Mouse (Mus musculus): ENCODE data around the gene Arhgef16. TPM values are rescaled to one million over a fixed set of nuclear protein-coding genes. Genes with fewer than 3 reads are reported as not detected.

Arhgef16 gene
- polyA plus RNA-seq, 1 experiment from 2014 or later = 0.32 TPM

DNA sequence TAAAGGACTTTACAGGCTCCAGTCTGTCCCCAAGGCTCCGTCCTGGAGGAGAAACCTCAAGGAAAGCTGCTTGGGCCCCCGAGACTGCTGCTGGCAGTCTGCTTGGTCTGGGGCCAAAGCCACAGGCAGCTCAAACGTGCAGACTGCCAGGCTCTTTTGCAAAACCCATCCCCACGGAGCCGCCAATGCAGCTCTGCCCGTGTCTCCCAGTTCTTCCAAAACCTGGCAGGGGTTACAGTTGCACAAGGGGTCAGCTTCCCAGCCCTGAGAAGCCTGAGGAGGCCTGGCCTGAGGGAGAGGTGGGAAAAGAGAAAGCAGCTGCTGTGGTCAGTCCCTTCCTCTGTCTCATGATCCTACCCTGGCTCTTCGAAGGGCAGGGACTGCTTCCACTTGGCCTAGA is 56.1 kb downstream of the Arhgef16 start:
- peaks cover 4% of the 10 kb centered on the region; the same call in 1 of the 2 replicates for H3K27me3 ChIP-seq
- WGBS = 83% methylated on average over 7 of the region's 7 CpGs
- H3K4me1 ChIP-seq (replicated peaks) = peaks cover 8% of the 10 kb centered on the region
- no peak overlapping the region for H3K9ac ChIP-seq (replicated peaks)
- no peak overlapping the region for H3K27ac ChIP-seq
- H3K36me3 ChIP-seq = no peaks in the 10 kb centered on the region
- ATAC-seq = no peak
- no peak overlapping the region for H3K4me3 ChIP-seq (replicated peaks)
- H3K9me3 ChIP-seq = no peaks in the 10 kb centered on the region
- H3K4me2 ChIP-seq (replicated peaks) = no peak overlapping the region

DNA sequence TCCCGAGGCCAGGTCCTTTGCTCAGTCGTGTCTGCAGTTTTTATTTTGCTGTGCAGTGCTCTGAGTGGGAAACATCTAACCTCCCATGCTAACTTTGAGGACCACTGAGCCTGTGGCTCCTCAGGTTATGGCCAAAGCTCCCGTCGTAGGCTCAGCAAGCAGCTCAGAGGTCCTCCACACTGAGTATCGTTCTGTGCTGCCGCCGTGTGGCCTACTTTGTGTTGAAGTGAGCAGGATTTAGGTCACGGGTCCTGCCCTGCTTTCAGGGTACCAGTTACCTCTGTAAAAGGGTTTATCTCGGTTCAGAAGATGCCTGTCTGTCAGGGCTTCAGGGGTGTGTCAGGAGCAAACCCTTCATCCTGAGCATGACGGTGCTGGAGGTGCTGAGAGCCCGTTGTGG is 60.9 kb downstream of the Arhgef16 start:
- Histone ChIP-seq H3K36me3 (no peaks in the 10 kb centered on the region), H3K27me3 (no peaks in the 10 kb centered on the region), H3K9ac (replicated peaks) (no peak overlapping the region), H3K4me2 (replicated peaks) (no peak overlapping the region), H3K4me3 (replicated peaks) (no peak overlapping the region), H3K4me1 (replicated peaks) (peaks cover 12% of the 10 kb centered on the region), H3K27ac (no peak overlapping the region), H3K9me3 (no peaks in the 10 kb centered on the region)
- no peak for ATAC-seq
- WGBS = 64% methylated on average over 11 of the region's 11 CpGs

DNA sequence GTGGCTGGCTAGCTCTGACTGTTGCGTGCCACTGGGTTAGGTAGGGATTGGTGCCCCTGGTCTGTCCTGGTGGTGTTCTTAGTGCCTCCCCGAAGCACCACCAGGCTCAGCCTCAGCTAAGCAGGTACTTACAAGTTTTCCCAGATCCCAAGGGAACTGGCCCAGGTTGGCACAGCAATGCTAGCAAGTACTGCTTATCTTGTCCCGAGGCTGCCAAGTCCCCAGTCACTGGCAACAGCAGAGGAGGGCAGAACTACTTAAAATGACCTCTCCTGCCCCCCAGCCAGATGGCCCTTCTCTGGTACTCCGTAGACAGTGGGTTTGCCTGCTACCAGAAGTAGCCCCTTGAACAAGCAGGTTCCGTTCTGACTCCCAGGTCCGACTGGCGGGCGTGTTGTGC is 62.3 kb downstream of the Arhgef16 start:
- H3K9ac ChIP-seq (replicated peaks) = no peak overlapping the region
- no peak overlapping the region for H3K4me3 ChIP-seq (replicated peaks)
- peaks cover 12% of the 10 kb centered on the region for H3K4me1 ChIP-seq (replicated peaks)
- no peaks in the 10 kb centered on the region for H3K27me3 ChIP-seq
- WGBS = 86% methylated on average over 8 of the region's 8 CpGs
- no peak overlapping the region for H3K4me2 ChIP-seq (replicated peaks)
- no peaks in the 10 kb centered on the region for H3K9me3 ChIP-seq
- ATAC-seq = no peak
- no peak overlapping the region for H3K27ac ChIP-seq
- H3K36me3 ChIP-seq = no peaks in the 10 kb centered on the region

DNA sequence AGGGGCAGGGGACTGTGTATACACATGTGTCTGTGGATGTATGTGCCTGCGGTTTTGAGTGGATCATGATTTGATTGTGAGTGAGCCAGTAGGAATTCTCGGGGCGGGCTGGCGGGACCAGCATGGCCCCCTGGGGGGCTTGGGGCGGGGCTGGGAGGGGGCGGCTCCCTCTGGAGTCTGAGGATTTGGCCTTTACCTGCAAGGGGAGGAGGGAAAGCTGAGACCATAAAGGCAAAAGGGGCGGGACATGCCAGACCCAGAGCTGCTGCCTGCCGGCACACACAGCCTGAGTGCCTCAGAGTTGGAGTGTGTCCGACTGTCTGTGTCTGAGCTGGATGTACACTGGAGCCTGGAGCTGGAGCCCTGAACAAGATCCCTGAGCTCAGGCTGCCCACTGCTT is 64.2 kb downstream of the Arhgef16 start:
- Histone ChIP-seq H3K9me3 (no peaks in the 10 kb centered on the region), H3K27ac (no peak overlapping the region), H3K9ac (replicated peaks) (0 out of 2 replicates have a peak overlapping the region, but pooled peaks have one; percentile 32), H3K36me3 (no peaks in the 10 kb centered on the region), H3K27me3 (no peaks in the 10 kb centered on the region), H3K4me2 (replicated peaks) (peak overlapping the region; percentile 42), H3K4me1 (replicated peaks) (peaks cover 12% of the 10 kb centered on the region), H3K4me3 (replicated peaks) (no peak overlapping the region; the same call in 1 of the 2 replicates)
- WGBS = under 1% methylated on average over 9 of the region's 9 CpGs
- ATAC-seq = peak; percentile 73

DNA sequence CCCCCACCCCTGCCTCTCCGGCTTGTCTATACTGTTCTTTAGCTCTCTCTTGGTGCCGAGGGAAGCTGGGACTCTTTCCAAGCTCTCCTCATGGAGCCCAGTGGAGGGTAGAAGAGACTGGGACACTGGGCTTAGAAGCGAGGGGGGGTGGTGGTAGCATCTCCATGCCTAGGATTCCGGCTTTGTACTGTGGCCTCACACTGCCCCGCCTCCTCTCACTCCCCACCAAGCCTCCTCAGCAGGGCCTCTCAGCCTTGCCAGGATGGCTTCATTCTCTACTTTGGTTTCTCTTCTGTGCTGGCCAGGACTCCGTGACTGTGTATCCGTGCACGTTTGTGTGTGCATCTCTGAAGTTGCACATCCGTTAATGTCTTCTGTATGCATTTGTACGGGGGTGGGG is 64.6 kb downstream of the Arhgef16 start:
- WGBS = 2% methylated on average over 10 of the region's 10 CpGs
- Histone ChIP-seq H3K27ac (no peak overlapping the region), H3K9me3 (no peaks in the 10 kb centered on the region), H3K36me3 (no peaks in the 10 kb centered on the region), H3K4me3 (replicated peaks) (no peak overlapping the region; the same call in 1 of the 2 replicates), H3K27me3 (no peaks in the 10 kb centered on the region), H3K4me2 (replicated peaks) (peak overlapping the region; percentile 42), H3K9ac (replicated peaks) (no peak overlapping the region), H3K4me1 (replicated peaks) (peaks cover 12% of the 10 kb centered on the region)
- ATAC-seq = peak; percentile 68

DNA sequence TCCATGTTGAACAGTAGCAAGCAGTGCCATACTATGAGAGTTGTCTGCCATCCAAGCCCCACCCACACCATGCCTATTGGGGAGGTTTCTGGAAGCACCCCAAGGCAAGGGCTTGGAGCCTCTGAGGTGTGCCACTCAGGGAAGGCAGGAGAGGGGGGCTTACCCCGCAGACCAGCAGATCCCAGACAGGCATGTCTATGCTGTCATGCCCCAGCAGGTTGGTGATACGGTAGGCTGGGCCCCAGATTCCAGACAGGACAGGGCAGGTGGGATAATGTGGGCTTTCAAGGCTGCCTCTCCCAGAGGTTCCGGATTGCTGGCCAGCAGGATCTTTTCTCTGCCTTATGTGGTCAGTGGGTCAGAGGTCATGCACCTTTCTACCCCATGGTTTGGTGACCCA is 65.5 kb downstream of the Arhgef16 start:
- ATAC-seq = no peak; the same call in 1 of the 2 replicates
- no peaks in the 10 kb centered on the region for H3K36me3 ChIP-seq

DNA sequence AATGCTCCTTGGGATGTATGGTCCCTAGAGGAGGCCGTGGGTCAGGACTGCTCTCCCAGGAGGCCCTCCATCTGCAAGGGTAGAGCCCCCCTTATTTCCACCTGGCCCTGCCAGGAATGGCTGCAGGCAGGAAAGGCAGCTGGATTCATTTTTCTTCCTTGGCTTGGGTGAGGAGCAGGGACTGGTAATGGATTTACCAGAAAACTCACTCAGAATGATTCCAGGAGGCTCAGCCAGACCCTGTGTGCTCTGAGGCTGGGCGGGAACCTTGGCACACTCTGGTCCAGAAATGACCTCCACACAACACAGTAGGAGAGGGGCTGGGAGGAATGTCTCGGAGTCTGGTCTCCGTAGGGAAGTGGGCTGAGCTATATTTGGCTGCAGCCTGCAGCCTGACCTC is 69.2 kb downstream of the Arhgef16 start:
- no peak for ATAC-seq
- Histone ChIP-seq H3K4me3 (replicated peaks) (no peak overlapping the region), H3K4me1 (replicated peaks) (peaks cover 7% of the 10 kb centered on the region), H3K27ac (no peak overlapping the region), H3K9ac (replicated peaks) (no peak overlapping the region), H3K9me3 (no peaks in the 10 kb centered on the region), H3K27me3 (no peaks in the 10 kb centered on the region), H3K36me3 (no peaks in the 10 kb centered on the region), H3K4me2 (replicated peaks) (no peak overlapping the region)
- 83% methylated on average over 4 of the region's 4 CpGs for WGBS

More for the DNA sequence above, 65.5 kb downstream of the Arhgef16 start:
- H3K4me3 ChIP-seq (replicated peaks) = no peak overlapping the region
- peaks cover 12% of the 10 kb centered on the region for H3K4me1 ChIP-seq (replicated peaks)
- no peaks in the 10 kb centered on the region for H3K27me3 ChIP-seq
- WGBS = 50% methylated on average over 3 of the region's 3 CpGs
- no peak overlapping the region for H3K27ac ChIP-seq
- no peaks in the 10 kb centered on the region for H3K9me3 ChIP-seq
- no peak overlapping the region for H3K4me2 ChIP-seq (replicated peaks)
- no peak overlapping the region for H3K9ac ChIP-seq (replicated peaks)

DNA sequence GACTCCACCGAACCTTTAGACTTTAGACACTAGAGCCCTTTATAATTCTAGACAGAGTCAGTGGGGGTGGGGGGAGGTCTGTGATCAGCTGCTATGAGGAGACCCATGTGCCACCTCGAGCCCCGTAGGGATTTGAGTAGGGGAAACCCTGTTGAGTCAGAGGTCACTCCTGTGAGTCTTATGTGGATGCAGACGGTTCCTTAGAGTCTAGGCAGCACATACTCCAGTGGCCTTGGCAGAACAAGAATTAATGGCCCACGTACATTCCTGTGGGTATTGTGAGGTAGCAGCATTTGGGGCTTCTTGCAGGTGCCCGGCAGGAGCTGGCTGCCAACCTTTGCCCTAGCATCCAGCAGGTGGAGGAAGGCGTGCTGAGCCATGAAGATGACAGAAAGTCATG is 70.1 kb downstream of the Arhgef16 start:
- no peak overlapping the region for H3K4me3 ChIP-seq (replicated peaks)
- 85% methylated on average over 7 of the region's 7 CpGs for WGBS

DNA sequence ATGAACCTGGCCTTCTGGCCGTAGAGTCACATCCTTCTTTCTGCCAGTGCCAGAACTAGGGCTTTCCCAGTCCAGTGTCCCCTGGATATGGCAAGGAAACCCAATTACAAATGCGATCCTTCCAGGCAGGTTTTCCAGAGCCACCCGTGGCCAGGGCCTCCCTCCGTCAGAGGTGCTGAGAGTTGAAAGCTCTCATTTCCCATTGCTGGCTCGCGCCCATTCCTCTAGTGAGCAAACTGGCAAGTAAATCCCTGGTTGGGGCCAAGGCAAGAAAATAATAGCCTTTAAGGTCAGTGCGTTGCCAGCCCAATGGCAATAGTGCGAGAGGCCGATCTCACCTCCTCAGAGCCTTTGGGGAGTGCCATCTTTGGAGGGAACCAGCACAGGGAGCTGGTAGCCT is 71.9 kb downstream of the Arhgef16 start:
- no peak overlapping the region for H3K9ac ChIP-seq (replicated peaks)
- H3K27me3 ChIP-seq = no peaks in the 10 kb centered on the region
- no peaks in the 10 kb centered on the region for H3K36me3 ChIP-seq
- peaks cover 7% of the 10 kb centered on the region for H3K4me1 ChIP-seq (replicated peaks)
- no peaks in the 10 kb centered on the region for H3K9me3 ChIP-seq
- 94% methylated on average over 9 of the region's 9 CpGs for WGBS
- no peak overlapping the region for H3K4me2 ChIP-seq (replicated peaks)
- H3K4me3 ChIP-seq (replicated peaks) = no peak overlapping the region
- no peak overlapping the region for H3K27ac ChIP-seq
- ATAC-seq = no peak

More for the DNA sequence above, 70.1 kb downstream of the Arhgef16 start:
- H3K27me3 ChIP-seq = no peaks in the 10 kb centered on the region
- no peak overlapping the region for H3K9ac ChIP-seq (replicated peaks)
- no peak overlapping the region for H3K4me2 ChIP-seq (replicated peaks)
- no peak for ATAC-seq
- H3K9me3 ChIP-seq = no peaks in the 10 kb centered on the region
- no peaks in the 10 kb centered on the region for H3K4me1 ChIP-seq (replicated peaks)
- H3K36me3 ChIP-seq = no peaks in the 10 kb centered on the region
- no peak overlapping the region for H3K27ac ChIP-seq

Other genes with a start within 250 kb of the Arhgef16 start
- 0.55 and 1.5 TPM in 2 replicates for gene Trp73, start 161.5 kb downstream of the Arhgef16 start, polyA plus RNA-seq (2015; fragmentation: Nextera tagmentation; extraction: Ambion mirVana)
- 47.8 and 50.9 TPM in 2 replicates for gene Wrap73, start 159.3 kb downstream of the Arhgef16 start, polyA plus RNA-seq (2015; fragmentation: Nextera tagmentation; extraction: Ambion mirVana)
- gene Tprgl, start 141.0 kb downstream of the Arhgef16 start, polyA plus RNA-seq (2015; fragmentation: Nextera tagmentation; extraction: Ambion mirVana) = 161 and 173 TPM in 2 replicates
- 6.8 and 6.9 TPM in 2 replicates for gene Megf6, start 130.9 kb downstream of the Arhgef16 start, polyA plus RNA-seq (2015; fragmentation: Nextera tagmentation; extraction: Ambion mirVana)
- 0.24 TPM in 1 of 2 replicates, not detected in the other for gene B230104I21Rik, start 34.5 kb upstream of the Arhgef16 start, polyA plus RNA-seq (2015; fragmentation: Nextera tagmentation; extraction: Ambion mirVana)